Mouse (Mus musculus): ENCODE data around the gene Rfx7. TPM values are rescaled to one million over a fixed set of nuclear protein-coding genes. Genes with fewer than 3 reads are reported as not detected.

The Rfx7 gene
- 30.0 TPM for polyA plus RNA-seq (2014; fragmentation: Illumina TruSeq; extraction: RNeasy Lipid Tissue Mini Kit (QIAGEN cat#74804); ENCODE audit: low read depth, low replicate concordance)

DNA sequence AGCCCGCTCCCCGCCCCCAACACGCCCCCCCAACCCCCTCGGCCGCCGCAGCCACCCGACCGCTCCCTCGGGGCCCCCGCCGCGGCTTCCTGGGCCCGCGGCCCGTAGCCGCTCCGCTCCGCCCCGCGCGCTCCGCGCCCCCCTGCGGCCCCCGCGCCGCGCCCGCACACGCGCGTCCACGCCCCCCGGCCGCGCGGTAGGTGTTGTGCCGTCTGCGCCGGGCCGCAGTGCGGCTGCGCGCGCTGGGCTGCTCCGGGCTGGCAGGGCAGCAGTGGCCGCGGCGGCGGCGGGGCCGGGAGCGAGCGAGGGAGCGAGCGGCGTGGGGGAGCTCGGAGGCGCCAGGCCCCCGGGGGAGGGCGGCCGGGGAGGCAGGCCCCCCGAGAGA is at the start of gene Rfx7:
Rfx7 (plus strand) TSS at position 245 of the 385 bp plus-strand sequence.

DNA sequence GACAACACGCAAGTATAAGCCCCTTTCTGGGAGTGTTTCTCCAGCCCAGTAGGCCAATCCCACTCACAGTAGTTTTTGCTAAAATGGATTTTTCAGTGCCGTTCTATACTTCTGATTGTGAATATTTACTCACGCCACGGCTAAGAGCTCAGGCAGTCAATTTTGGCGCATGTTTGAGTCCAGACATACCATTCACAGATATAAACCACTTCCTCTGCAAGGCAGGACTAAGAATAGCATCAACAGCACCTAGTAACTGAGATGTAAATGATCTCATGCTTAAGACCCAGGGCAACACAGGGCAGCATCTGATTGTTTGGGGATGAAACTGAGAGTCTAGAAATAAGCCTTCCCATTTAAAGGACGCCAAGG is 39.9 kb upstream of the Rfx7 start, which contains the start of gene Tex9:
Tex9 (minus strand) TSS at position 19 of the 372 bp plus-strand sequence.

DNA sequence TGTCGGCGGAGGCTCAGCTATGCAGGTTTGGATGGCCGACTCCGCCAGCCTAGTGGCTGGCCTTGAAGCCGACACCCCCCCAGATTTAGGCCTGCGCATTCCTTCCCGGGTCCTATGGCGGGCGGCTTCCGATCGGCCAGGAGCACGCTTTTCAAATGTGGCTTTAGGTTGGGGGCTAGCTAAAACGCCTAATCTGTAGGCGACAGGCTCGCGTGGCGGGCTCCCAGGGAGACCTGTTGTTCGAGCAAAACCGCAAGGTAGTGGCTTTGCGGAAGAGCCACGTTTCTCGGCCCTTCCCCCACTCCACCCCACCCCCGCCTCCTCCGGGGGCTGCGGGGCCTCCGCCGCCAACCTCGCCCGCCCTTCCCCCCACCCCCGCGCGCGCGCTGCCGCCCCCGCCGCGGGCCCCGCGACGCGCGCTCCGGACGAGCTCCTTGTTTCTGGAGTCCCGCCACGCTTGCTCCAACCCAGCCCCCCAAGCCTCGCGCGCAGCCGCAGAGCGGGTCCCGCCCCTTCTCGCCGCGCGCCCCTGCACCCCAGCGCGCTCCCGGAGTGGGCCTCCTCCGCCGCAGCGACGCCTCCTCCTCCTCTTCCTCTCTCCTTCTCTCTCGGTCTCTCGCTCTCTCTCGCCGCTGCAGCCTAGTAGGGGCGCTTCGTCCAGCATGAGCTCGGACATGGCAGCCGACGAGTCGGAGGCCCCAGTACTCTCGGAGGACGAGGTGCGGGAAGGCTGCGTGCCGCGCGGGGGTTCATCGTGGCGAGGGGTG is 130.0 kb downstream of the Rfx7 start, which contains the start of gene Nedd4:
Nedd4 (plus strand) TSS at position 452 of the 767 bp plus-strand sequence.

Other genes with a start within 250 kb of the Rfx7 start
- gene Mns1, start 94.2 kb upstream of the Rfx7 start, polyA plus RNA-seq (2014; fragmentation: Illumina TruSeq; extraction: RNeasy Lipid Tissue Mini Kit (QIAGEN cat#74804); ENCODE audit: low read depth, low replicate concordance), result 0.24 TPM
- gene Tex9, start 40.0 kb upstream of the Rfx7 start, polyA plus RNA-seq (2014; fragmentation: Illumina TruSeq; extraction: RNeasy Lipid Tissue Mini Kit (QIAGEN cat#74804); ENCODE audit: low read depth, low replicate concordance), result 17.6 TPM
- 294 TPM for gene Nedd4, start 130.1 kb downstream of the Rfx7 start, polyA plus RNA-seq (2014; fragmentation: Illumina TruSeq; extraction: RNeasy Lipid Tissue Mini Kit (QIAGEN cat#74804); ENCODE audit: low read depth, low replicate concordance)